Mouse (Mus musculus) hindbrain, embryonic 11.5 days (tissue): Measurements from ENCODE around the gene Zbtb20. TPM values are rescaled to one million over a fixed set of nuclear protein-coding genes. Genes with fewer than 3 reads are reported as not detected.

Experiments
- ATAC-seq: fragments of 200-750 bp; cut with Nextera tagmentation; 2 replicates; pipeline ENCODE4 v1.8.0; 2017; ENCODE audit warnings: mild to moderate bottlenecking, moderate TSS enrichment, moderate library complexity; ENCODE audit not compliant: low FRiP score
- DNase-seq: peaks from one replicate; pipeline ENCODE4 v3.0.0-alpha.2; 2015; ENCODE audit warnings: low spot score
- H3K27ac ChIP-seq: fragments of 300-500 bp; sonication (generic); 2 replicates; pipeline ENCODE4 v1.5.1; 2014; ENCODE audit warnings: mild to moderate bottlenecking, low read depth, low read length
- H3K27me3 ChIP-seq: fragments of 300-500 bp; sonication (generic); 2 replicates; pipeline ENCODE4 v1.6.1; 2014; ENCODE audit warnings: mild to moderate bottlenecking, low read length, moderate library complexity, mixed read lengths; ENCODE audit not compliant: control insufficient read depth, insufficient read depth
- H3K36me3 ChIP-seq: fragments of 300-500 bp; sonication (generic); 2 replicates; pipeline ENCODE4 v1.6.1; 2014; ENCODE audit warnings: mild to moderate bottlenecking, low read length, moderate library complexity, mixed read lengths; ENCODE audit not compliant: control insufficient read depth, insufficient read depth
- H3K4me1 ChIP-seq: fragments of 300-500 bp; sonication (generic); replicated peaks from 2 replicates; pipeline ENCODE4 v1.6.1; 2014; ENCODE audit warnings: low read length, mixed read lengths; ENCODE audit not compliant: control insufficient read depth, insufficient read depth
- H3K4me2 ChIP-seq: fragments of 300-500 bp; sonication (generic); replicated peaks from 2 replicates; pipeline ENCODE4 v1.6.1; 2014; ENCODE audit warnings: mild to moderate bottlenecking, low read depth, low read length
- H3K4me3 ChIP-seq: fragments of 300-500 bp; sonication (generic); 2 replicates; pipeline ENCODE4 v1.5.1; 2014; ENCODE audit warnings: low read depth, low read length
- H3K9ac ChIP-seq: fragments of 300-500 bp; sonication (generic); 2 replicates; pipeline ENCODE4 v1.6.1; 2014; ENCODE audit warnings: low read depth, low read length
- H3K9me3 ChIP-seq: fragments of 300-500 bp; sonication (generic); 2 replicates; pipeline ENCODE4 v1.6.1; 2016; ENCODE audit warnings: low read length; ENCODE audit not compliant: control insufficient read depth
- WGBS: fragments of 180-500 bp; shearing (Covaris S2); extraction: QIAGEN DNeasy Blood & Tissue Kit; methylation state at CpG from one replicate; pipeline ENCODE4 v1.1.7; 2014; 5-methylcytosine and 5-hydroxymethylcytosine counted together
- polyA plus RNA-seq: library from polyadenylated mRNA; unstranded; fragments of >200 nt; fragmentation: Nextera tagmentation; extraction: Ambion mirVana; gene quantifications from 2 replicates; pipeline ENCODE4 v1.2.1, GENCODE M21; 2014

The Zbtb20 gene
- polyA plus RNA-seq, 1 experiment from 2014 or later, result 64.1 TPM

- Histone ChIP-seq H3K36me3 (no peaks in the 10 kb centered on the region), H3K4me2 (no peak overlapping the region), H3K4me1 (no peaks in the 10 kb centered on the region), H3K27me3 (no peaks in the 10 kb centered on the region), H3K9me3 (no peaks in the 10 kb centered on the region), H3K27ac (no peak overlapping the region), H3K4me3 (no peak overlapping the region), H3K9ac (no peak overlapping the region)
- no peak for ATAC-seq
- 86% methylated on average over 5 of the region's 5 CpGs for WGBS
- no peak for DNase-seq
These were observed 510.7 kb downstream of the Zbtb20 start for GRCm38 (mm10) chr16:43386426-43386825.

- H3K4me2 ChIP-seq, result no peak overlapping the region
- no peaks in the 10 kb centered on the region for H3K9me3 ChIP-seq
- H3K4me3 ChIP-seq, result no peak overlapping the region
- no peaks in the 10 kb centered on the region for H3K4me1 ChIP-seq
- no peaks in the 10 kb centered on the region for H3K36me3 ChIP-seq
- no peaks in the 10 kb centered on the region for H3K27me3 ChIP-seq
- H3K27ac ChIP-seq, result no peak overlapping the region
- ATAC-seq, result no peak
- 90% methylated on average over 5 of the region's 5 CpGs for WGBS
- DNase-seq, result no peak
- no peak overlapping the region for H3K9ac ChIP-seq
These were observed 512.7 kb downstream of the Zbtb20 start for GRCm38 (mm10) chr16:43388389-43388788.

GRCm38 (mm10) chr16:43390387-43390786 lies 514.7 kb downstream of the Zbtb20 start:
- DNase-seq (no peak), ATAC-seq (no peak)
- Histone ChIP-seq H3K9ac (no peak overlapping the region), H3K36me3 (no peaks in the 10 kb centered on the region), H3K4me1 (no peaks in the 10 kb centered on the region), H3K27ac (no peak overlapping the region), H3K9me3 (no peaks in the 10 kb centered on the region), H3K27me3 (no peaks in the 10 kb centered on the region), H3K4me2 (no peak overlapping the region), H3K4me3 (no peak overlapping the region)
- WGBS, result 93% methylated on average over 4 of the region's 4 CpGs

- H3K4me1 ChIP-seq, result no peaks in the 10 kb centered on the region
- H3K4me3 ChIP-seq, result no peak overlapping the region
- H3K27ac ChIP-seq, result no peak overlapping the region
- ATAC-seq, result no peak
- H3K9me3 ChIP-seq, result no peaks in the 10 kb centered on the region
- H3K4me2 ChIP-seq, result no peak overlapping the region
- WGBS, result 80% methylated on average over 4 of the region's 4 CpGs
- H3K9ac ChIP-seq, result no peak overlapping the region
- no peaks in the 10 kb centered on the region for H3K36me3 ChIP-seq
- DNase-seq, result no peak
- H3K27me3 ChIP-seq, result no peaks in the 10 kb centered on the region
These were observed 517.7 kb downstream of the Zbtb20 start for GRCm38 (mm10) chr16:43393382-43393781.

- H3K4me3 ChIP-seq, result no peak overlapping the region
- H3K4me2 ChIP-seq, result no peak overlapping the region
- ATAC-seq, result no peak
- no peak overlapping the region for H3K27ac ChIP-seq
- H3K4me1 ChIP-seq, result no peaks in the 10 kb centered on the region
- H3K9me3 ChIP-seq, result no peaks in the 10 kb centered on the region
- 77% methylated on average over 9 of the region's 9 CpGs for WGBS
- no peaks in the 10 kb centered on the region for H3K36me3 ChIP-seq
- no peak overlapping the region for H3K9ac ChIP-seq
- DNase-seq, result no peak
- no peaks in the 10 kb centered on the region for H3K27me3 ChIP-seq
These were observed 518.4 kb downstream of the Zbtb20 start for GRCm38 (mm10) chr16:43394013-43394568.

- Histone ChIP-seq H3K9me3 (no peaks in the 10 kb centered on the region), H3K4me2 (no peak overlapping the region), H3K27me3 (no peaks in the 10 kb centered on the region), H3K27ac (no peak overlapping the region), H3K4me3 (no peak overlapping the region), H3K36me3 (no peaks in the 10 kb centered on the region), H3K4me1 (no peaks in the 10 kb centered on the region), H3K9ac (no peak overlapping the region)
- 89% methylated on average over 2 of the region's 2 CpGs for WGBS
- ATAC-seq (no peak), DNase-seq (no peak)
These were observed 519.1 kb downstream of the Zbtb20 start for GRCm38 (mm10) chr16:43394760-43395159.

- WGBS, result 93% methylated on average over 11 of the region's 11 CpGs
- Histone ChIP-seq H3K4me2 (no peak overlapping the region), H3K36me3 (no peaks in the 10 kb centered on the region), H3K27me3 (no peaks in the 10 kb centered on the region), H3K4me3 (no peak overlapping the region), H3K27ac (no peak overlapping the region), H3K9ac (no peak overlapping the region), H3K4me1 (no peaks in the 10 kb centered on the region), H3K9me3 (no peaks in the 10 kb centered on the region)
- DNase-seq (no peak), ATAC-seq (no peak)
These were observed 521.4 kb downstream of the Zbtb20 start for GRCm38 (mm10) chr16:43396849-43397628.

- H3K9ac ChIP-seq, result no peak overlapping the region
- H3K4me2 ChIP-seq, result no peak overlapping the region
- no peak overlapping the region for H3K27ac ChIP-seq
- ATAC-seq, result no peak
- no peak overlapping the region for H3K4me3 ChIP-seq
- no peak for DNase-seq
- WGBS, result 96% methylated on average over 3 of the region's 3 CpGs
- H3K27me3 ChIP-seq, result no peaks in the 10 kb centered on the region
- no peaks in the 10 kb centered on the region for H3K9me3 ChIP-seq
- no peaks in the 10 kb centered on the region for H3K4me1 ChIP-seq
- H3K36me3 ChIP-seq, result no peaks in the 10 kb centered on the region
These were observed 522.1 kb downstream of the Zbtb20 start for GRCm38 (mm10) chr16:43397629-43398323.

GRCm38 (mm10) chr16:43399428-43399827 lies 523.7 kb downstream of the Zbtb20 start:
- DNase-seq (no peak), ATAC-seq (no peak)
- Histone ChIP-seq H3K4me1 (no peaks in the 10 kb centered on the region), H3K4me2 (no peak overlapping the region), H3K27ac (no peak overlapping the region), H3K9me3 (no peaks in the 10 kb centered on the region), H3K27me3 (no peaks in the 10 kb centered on the region), H3K4me3 (no peak overlapping the region), H3K9ac (no peak overlapping the region), H3K36me3 (no peaks in the 10 kb centered on the region)
